Mouse (Mus musculus): ENCODE results near the gene Nkd2.

DNA sequence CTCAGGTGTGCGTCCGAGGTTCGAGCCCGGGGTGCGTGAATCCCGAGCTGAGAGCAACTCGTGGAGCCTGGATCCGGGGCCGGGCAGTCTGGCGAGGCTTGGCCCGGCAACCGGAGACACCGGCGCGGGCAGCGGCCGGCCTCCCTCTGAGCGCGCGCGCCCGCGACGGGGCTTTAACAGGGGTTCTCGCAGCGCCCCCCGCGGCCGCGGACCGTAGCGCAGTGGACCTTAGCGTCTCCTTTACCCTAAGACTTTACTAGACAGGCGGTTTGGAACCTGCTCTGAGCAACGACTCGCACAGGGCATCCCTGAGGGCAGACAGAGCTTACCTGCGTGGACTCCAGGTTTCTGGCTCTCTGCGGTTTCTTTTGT, at the start of gene Nkd2:
- TF ChIP-seq CTCF (conservative IDR thresholded peaks at IDR 0.05; ENCODE audit: low read length): peak; percentile 23; the same call in 1 of the 2 replicates
- no peak for TF ChIP-seq NANOG (IDR thresholded peaks at IDR 0.05; ENCODE audit: borderline replicate concordance, low read length)
